Mouse (Mus musculus) forebrain, postnatal 0 days (tissue): ENCODE data around the gene Gm48551. TPM values are rescaled to one million over a fixed set of nuclear protein-coding genes. Genes with fewer than 3 reads are reported as not detected.

Experiments used
- ATAC-seq: fragments of 200-750 bp; cut with Nextera tagmentation; 2 replicates; pipeline ENCODE4 v1.8.0; 2017; ENCODE audit warnings: mild to moderate bottlenecking, moderate library complexity
- DNase-seq: peaks from one replicate; pipeline ENCODE4 v3.0.0-alpha.2; 2015
- H3K27ac ChIP-seq: fragments of 300-500 bp; sonication (generic); 2 replicates; pipeline ENCODE4 v1.5.1; 2014; ENCODE audit warnings: low read depth, mild to moderate bottlenecking, antibody characterized with exemption, low read length, moderate library complexity, mixed read lengths
- H3K27me3 ChIP-seq: fragments of 300-500 bp; sonication (generic); 2 replicates; pipeline ENCODE4 v1.6.1; 2014; ENCODE audit warnings: mild to moderate bottlenecking, low read length, mixed read lengths; ENCODE audit not compliant: insufficient read depth
- H3K36me3 ChIP-seq: fragments of 300-500 bp; sonication (generic); 2 replicates; pipeline ENCODE4 v1.6.1; 2014; ENCODE audit warnings: mild to moderate bottlenecking, moderate library complexity; ENCODE audit not compliant: insufficient read depth
- H3K4me1 ChIP-seq: fragments of 300-500 bp; sonication (generic); 2 replicates; pipeline ENCODE4 v1.6.1; 2014; ENCODE audit warnings: antibody characterized with exemption; ENCODE audit not compliant: insufficient read depth
- H3K4me2 ChIP-seq: fragments of 300-500 bp; sonication (generic); 2 replicates; pipeline ENCODE4 v1.6.1; 2014; ENCODE audit warnings: low read depth, mild to moderate bottlenecking, moderate library complexity
- H3K4me3 ChIP-seq: fragments of 300-500 bp; sonication (generic); 2 replicates; pipeline ENCODE4 v1.5.1; 2014; ENCODE audit warnings: low read depth, low read length, mixed read lengths
- H3K9ac ChIP-seq: fragments of 300-500 bp; sonication (generic); 2 replicates; pipeline ENCODE4 v1.6.1; 2014; ENCODE audit warnings: mild to moderate bottlenecking
- H3K9me3 ChIP-seq: fragments of 300-500 bp; sonication (generic); 2 replicates; pipeline ENCODE4 v1.6.1; 2016; ENCODE audit warnings: low read length
- CTCF ChIP-seq: sonication (generic); IDR thresholded peaks from 2 replicates; pipeline ENCODE4 v1.5.1; 2016; ENCODE audit warnings: antibody characterized with exemption, control low read depth, low read depth
- WGBS: fragments of 180-500 bp; shearing (Covaris S2); extraction: QIAGEN DNeasy Blood & Tissue Kit; methylation state at CpG from one replicate; pipeline ENCODE4 v1.1.7; 2014; 5-methylcytosine and 5-hydroxymethylcytosine counted together
- polyA plus RNA-seq: library from polyadenylated mRNA; unstranded; fragments of >200 nt; fragmentation: Nextera tagmentation; extraction: Ambion mirVana; gene quantifications from 2 replicates; pipeline ENCODE4 v1.2.1, GENCODE M21; 2015
- total RNA-seq: library from RNA; depleted of rRNA; stranded (reverse); fragments of >200 nt; gene quantifications from 2 replicates; pipeline ENCODE4 v1.2.3, GENCODE M21; 2014

Gene Gm48551
- total and polyA plus RNA-seq, 2 experiments from 2014 or later, result 2.5 to 5.0 TPM

DNA sequence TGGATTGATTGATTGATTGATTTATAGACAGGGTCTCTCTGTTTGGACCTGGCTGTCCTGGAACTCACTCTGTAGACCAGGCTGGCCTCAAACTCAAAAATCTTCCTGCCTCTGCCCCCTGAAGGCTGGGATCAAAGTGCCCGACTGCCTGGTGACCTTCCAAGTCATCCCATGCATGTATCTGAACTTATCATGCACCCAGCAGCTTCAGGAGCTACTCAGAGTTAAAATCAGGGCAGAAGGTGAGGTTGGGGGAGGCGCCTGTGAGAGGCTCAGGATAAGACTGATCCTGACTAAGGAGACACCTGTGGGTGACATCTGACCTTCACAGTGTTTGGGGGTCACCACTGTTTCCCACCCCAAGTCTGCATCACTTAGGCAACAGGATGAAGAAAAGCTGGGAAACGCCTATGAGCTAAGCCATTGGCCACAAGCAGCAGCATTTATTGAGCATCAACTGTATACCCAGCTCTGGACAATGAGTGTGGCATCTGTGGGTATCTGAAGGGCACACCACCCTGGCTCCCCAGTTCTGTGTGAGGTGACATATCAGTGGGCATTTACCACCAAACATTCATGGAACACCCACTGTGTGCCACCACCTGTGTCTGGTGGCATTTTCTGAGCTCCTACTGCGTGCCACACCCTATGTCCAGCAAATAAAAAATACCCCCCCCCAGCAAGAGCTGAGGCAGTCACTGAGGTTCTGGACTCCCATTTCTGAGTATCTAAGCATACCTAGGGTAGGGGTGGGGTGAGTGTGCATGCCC lies 39.4 kb downstream of the Gm48551 start:
- peak overlapping the region; percentile 14; the same call in 1 of the 2 replicates for H3K9ac ChIP-seq
- no peak overlapping the region for H3K4me3 ChIP-seq
- H3K4me2 ChIP-seq, result no peak overlapping the region
- 73% methylated on average over 4 of the region's 4 CpGs for WGBS
- H3K9me3 ChIP-seq, result no peaks in the 10 kb centered on the region
- TF ChIP-seq CTCF, result no peak
- H3K27me3 ChIP-seq, result no peaks in the 10 kb centered on the region
- no peak overlapping the region for H3K27ac ChIP-seq
- H3K4me1 ChIP-seq, result no peaks in the 10 kb centered on the region
- peaks cover 8% of the 10 kb centered on the region for H3K36me3 ChIP-seq
- ATAC-seq, result no peak
- DNase-seq, result no peak

DNA sequence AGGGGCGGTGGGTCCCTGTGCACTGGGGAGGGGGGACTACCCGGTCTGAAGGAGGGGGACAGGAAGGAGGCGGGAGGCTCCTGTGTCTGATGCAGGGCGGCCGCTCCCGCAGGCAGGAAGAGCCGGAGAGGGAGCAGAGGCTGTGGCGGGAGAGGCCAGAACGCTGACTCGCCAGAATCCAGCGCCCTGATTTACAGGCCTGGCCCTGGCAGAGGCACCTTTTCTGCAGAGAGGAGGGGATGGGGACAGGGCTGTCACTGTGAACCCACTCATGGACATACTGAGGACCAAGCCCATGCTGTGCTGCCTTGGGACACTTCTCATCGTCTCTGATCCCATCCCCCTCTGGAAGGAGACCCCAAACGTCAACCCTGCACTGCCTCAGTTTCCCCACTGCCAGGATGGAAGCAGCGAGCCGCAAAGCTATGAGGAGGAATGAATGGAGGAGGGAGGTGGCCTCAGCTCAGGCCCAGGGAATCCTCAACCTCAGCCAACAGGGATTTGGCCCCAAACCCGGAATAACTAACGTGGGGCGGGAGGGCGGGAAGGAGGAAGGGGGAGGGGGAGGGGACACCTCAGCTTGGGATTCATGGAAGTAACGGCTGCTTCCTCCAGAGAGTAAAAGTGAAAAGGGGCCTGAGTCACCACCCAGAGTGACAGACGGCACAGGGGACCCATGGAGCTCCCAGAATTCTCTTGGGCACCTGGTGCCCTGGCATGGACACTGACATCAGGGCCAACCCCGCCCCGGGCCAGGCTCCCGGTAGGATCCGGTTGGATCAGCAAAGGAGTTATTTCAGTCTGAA lies 40.2 kb downstream of the Gm48551 start:
- Histone ChIP-seq H3K27ac (no peak overlapping the region), H3K36me3 (peaks cover 8% of the 10 kb centered on the region), H3K4me1 (no peaks in the 10 kb centered on the region), H3K27me3 (no peaks in the 10 kb centered on the region), H3K9me3 (no peaks in the 10 kb centered on the region), H3K4me3 (no peak overlapping the region), H3K9ac (peak overlapping the region; percentile 14; the same call in 1 of the 2 replicates), H3K4me2 (peak overlapping the region; percentile 11; the same call in 1 of the 2 replicates)
- 0 out of 2 replicates have a peak, but pooled peaks have one; percentile 10 for ATAC-seq
- TF ChIP-seq CTCF, result no peak
- no peak for DNase-seq
- WGBS, result 9% methylated on average over 23 of the region's 25 CpGs

DNA sequence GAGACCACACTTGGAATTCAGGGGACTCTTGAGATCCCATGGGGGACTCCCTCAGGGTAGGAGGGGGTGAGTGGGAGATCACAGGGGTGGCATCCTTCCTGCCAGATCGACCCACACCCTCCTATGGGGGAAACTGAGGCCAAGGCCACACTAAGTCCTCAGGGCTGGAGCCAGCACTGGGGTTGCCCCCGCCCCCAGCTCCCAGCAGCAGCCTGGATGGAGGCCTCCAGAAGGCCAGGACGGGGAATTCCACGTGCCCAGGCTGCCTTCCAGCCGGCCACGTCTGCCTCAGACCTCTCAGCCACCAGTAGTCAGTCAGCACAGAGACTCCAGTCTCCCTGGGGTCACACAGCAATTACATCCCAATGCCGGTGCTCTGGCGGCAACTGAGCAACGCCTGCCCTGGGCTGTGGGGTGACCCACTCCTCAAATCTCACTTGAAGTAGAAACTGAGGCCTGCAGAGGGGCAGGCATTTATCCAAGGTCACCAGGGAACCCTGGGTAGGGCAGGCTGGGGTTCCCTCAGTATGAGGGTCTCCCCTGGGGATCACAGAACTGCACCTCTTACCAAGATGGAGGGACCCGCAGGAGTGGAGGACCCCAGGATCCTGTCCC lies 41.1 kb downstream of the Gm48551 start:
- no peak for TF ChIP-seq CTCF
- Histone ChIP-seq H3K9me3 (no peaks in the 10 kb centered on the region), H3K4me1 (no peaks in the 10 kb centered on the region), H3K4me2 (peak overlapping the region; percentile 74), H3K27ac (no peak overlapping the region), H3K4me3 (no peak overlapping the region), H3K36me3 (peaks cover under 1% of the 10 kb centered on the region; the same call in 1 of the 2 replicates), H3K27me3 (no peaks in the 10 kb centered on the region), H3K9ac (no peak overlapping the region)
- ATAC-seq (no peak), DNase-seq (no peak)
- 29% methylated on average over 10 of the region's 10 CpGs for WGBS

DNA sequence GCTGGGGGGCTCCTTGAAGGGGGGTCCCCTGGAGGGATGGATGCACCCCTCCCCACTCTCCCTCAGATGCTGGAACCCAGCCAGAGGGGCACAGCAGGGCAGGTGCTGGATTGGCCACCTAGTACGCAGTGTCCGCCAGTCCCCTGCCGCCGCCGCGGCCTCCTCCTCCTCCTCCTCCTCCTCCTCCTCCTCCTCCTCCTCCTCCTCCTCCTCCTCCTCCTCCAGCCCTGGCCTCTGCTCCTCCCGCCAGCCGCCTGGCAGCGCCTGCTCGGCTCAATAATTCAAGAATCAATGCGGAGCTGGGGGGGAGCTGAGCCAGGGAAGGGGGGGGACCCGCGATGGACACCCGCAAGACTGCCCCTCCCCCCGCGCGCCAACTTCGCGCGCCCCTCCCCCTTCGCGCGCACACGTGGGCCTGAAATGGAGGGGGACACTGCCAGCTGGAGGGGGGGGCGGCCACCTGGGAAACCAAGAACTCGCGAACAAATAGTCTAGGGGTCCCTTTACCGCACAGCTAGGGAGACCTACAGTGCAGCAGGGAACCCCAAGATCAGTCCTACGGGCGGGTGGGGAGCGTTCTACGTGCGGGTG lies 41.9 kb downstream of the Gm48551 start:
- no peaks in the 10 kb centered on the region for H3K9me3 ChIP-seq

DNA sequence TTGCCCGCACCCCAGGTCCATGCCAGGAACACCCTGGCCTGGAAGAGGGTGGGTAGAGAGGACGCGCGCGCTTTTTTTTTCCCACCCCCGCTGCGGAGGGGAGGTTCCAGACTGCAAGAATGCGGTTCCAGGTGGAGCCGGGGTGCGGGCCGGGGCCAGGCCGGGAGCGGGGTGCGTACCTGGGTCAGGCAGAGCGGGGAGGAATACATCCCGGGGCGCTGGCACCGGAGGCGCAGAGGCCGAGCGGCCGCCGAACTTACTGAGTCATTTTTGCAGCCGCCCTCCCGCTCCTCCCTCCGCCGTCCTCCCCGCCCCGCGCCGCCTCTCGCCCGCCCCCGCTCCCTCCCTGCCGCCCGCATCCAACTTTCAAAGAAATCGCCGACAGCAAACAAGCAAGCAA lies 42.6 kb downstream of the Gm48551 start:
- TF ChIP-seq CTCF, result no peak
- WGBS, result 2% methylated on average over 37 of the region's 38 CpGs
- Histone ChIP-seq H3K27ac (no peak overlapping the region), H3K4me1 (no peaks in the 10 kb centered on the region), H3K9me3 (no peaks in the 10 kb centered on the region), H3K4me2 (peak overlapping the region; percentile 74), H3K27me3 (no peaks in the 10 kb centered on the region), H3K4me3 (peak overlapping the region; percentile 36), H3K9ac (peak overlapping the region; percentile 43), H3K36me3 (no peaks in the 10 kb centered on the region)
- no peak for DNase-seq
- ATAC-seq, result no peak

More for the DNA sequence above, 41.9 kb downstream of the Gm48551 start:
- Histone ChIP-seq H3K4me3 (peak overlapping the region; percentile 36), H3K4me1 (no peaks in the 10 kb centered on the region), H3K36me3 (no peaks in the 10 kb centered on the region), H3K9ac (peak overlapping the region; percentile 43), H3K27me3 (no peaks in the 10 kb centered on the region), H3K27ac (0 out of 2 replicates have a peak overlapping the region, but pooled peaks have one; percentile 4), H3K4me2 (peak overlapping the region; percentile 74)
- TF ChIP-seq CTCF, result no peak
- no peak for ATAC-seq
- no peak for DNase-seq
- 5% methylated on average over 22 of the region's 33 CpGs for whole genome bisulfite sequencing

DNA sequence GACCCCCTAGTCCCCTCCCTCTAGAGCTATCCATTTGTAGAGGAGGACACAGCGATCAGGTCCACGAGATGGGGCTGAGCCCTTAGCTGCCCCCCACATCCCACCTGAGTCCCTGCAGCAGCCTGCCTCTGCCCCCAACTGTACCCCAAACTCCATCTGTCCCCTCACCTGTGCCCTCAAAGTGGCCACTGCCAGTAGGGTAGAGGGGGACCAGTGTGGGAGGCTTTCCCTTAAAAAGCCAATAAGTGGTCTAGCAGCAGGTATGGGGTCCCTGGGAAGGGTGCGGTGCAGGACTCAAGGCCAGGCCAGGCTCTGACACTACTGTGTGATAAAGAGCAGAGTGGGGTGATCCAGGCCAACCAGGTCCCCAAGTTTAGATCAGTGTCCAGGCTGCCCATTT lies 43.1 kb downstream of the Gm48551 start:
- H3K36me3 ChIP-seq, result no peaks in the 10 kb centered on the region
- ATAC-seq (no peak), DNase-seq (no peak)
- TF ChIP-seq CTCF, result no peak
- 36% methylated on average over 3 of the region's 3 CpGs for WGBS
- H3K4me1 ChIP-seq, result 0 out of 2 replicates have a peak, but pooled peaks cover under 1% of the 10 kb centered on the region
- H3K4me3 ChIP-seq, result peak overlapping the region; percentile 36
- no peaks in the 10 kb centered on the region for H3K9me3 ChIP-seq
- no peaks in the 10 kb centered on the region for H3K27me3 ChIP-seq
- H3K9ac ChIP-seq, result no peak overlapping the region
- peak overlapping the region; percentile 74 for H3K4me2 ChIP-seq
- H3K27ac ChIP-seq, result no peak overlapping the region
